Mouse (Mus musculus): ENCODE results near the gene Chtf18. TPM values are rescaled to one million over a fixed set of nuclear protein-coding genes. Genes with fewer than 3 reads are reported as not detected.

The Chtf18 gene
- 9.0 and 10.7 TPM in 2 replicates for polyA plus RNA-seq (2011; ENCODE audit: insufficient read length, low read depth, missing spikeins)

DNA sequence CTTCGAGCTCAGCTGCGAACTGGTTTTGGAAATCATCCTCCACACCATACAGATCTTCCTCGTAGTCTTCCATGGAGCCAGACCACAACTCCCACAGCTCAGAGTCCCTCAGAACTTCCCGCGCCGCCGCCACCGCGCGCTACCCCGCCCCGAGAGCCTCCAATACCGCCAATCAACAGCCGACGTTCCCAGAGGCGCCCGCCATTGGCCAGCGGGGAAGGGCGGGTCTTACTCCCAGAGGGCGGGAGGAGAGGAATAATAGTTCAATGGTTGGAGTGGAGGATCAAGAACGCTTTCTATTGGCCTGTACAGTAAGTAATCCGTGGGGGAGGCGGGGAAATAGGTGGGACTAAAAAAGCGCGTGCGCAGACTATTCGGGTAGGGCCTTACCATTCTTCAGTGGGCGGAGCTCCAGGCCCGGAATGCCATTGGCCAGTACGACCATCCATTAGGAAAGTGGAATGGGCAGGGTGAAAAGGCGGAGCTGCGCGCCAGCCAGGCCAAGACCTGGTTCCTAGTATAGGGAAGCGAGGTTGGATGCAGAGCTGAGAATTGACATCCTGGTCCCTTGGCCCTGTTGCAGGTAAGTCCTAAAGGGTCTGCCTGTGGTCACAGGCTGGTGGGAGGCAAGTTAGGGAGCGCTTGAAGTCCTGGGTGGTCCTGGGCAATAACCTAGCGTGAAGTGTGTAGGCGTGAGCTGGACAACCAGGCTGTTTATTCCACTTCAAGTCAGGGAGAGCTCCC, at the start of gene Chtf18, which contains the start of gene Rpusd1:
Gene Chtf18 (minus strand): TSS at position 155 of the 744 bp plus-strand sequence.
Gene Rpusd1 (plus strand): TSS at position 406 of the 744 bp plus-strand sequence.
- Histone ChIP-seq H3K27ac (ENCODE audit: insufficient read depth, low read length) (no peak within 1 kb of the TSS), H3K4me1 (ENCODE audit: control insufficient read depth, insufficient read depth, low read length) (no peaks in the 10 kb centered on the region), H3K4me3 (ENCODE audit: insufficient read depth, low read length) (peak within 1 kb of the TSS; percentile 82)
- TF ChIP-seq CTCF (IDR thresholded peaks at IDR 0.05; ENCODE audit: borderline replicate concordance, insufficient read depth, low read length) (no peak), POLR2A (IDR thresholded peaks at IDR 0.05; ENCODE audit: low read depth, low read length) (peak; percentile 98)

DNA sequence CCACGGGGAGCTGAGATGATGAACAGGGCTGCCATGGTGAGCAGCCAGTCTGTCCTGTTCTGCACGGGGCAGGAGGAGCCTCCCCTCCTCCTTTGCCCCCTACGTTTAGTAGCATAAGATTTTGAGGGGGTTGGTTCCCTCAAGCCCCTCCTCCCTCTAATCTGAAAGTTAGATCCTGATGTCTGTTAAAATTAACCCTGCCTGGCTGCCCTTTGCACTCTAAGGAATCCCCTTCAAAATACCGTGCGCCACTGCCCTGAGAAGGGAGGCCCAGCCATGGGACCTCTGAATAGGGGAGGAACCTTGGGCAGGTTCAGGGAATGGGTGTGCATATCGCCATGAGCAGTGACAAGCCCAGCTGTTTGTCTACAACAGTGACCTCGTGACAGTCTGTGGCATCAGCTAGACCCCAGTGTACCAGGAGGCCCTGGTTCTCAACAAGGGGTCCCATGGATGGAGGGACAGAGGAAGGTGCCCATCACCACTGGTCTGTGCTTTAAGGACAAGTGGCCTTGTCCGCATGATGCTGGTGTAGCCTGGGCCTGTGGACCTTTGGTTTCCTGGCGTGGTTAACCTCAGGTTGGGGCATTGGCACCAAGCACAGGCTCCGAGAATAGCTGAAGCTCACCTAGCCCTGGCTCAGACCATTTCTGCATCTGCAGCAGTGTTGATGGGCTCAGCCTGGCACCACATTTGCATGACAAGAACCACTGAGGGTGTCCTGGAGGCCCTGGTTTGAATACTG, 48.3 kb upstream of the Chtf18 start:
- no peak overlapping the region for H3K4me3 ChIP-seq (ENCODE audit: insufficient read depth, low read length)
- TF ChIP-seq CTCF (IDR thresholded peaks at IDR 0.05; ENCODE audit: borderline replicate concordance, insufficient read depth, low read length) (no peak), POLR2A (IDR thresholded peaks at IDR 0.05; ENCODE audit: low read depth, low read length) (no peak)
- no peak overlapping the region for H3K27ac ChIP-seq (ENCODE audit: insufficient read depth, low read length)
- no peaks in the 10 kb centered on the region for H3K4me1 ChIP-seq (ENCODE audit: control insufficient read depth, insufficient read depth, low read length)

- H3K4me1 ChIP-seq (ENCODE audit: control insufficient read depth, insufficient read depth, low read length): no peaks in the 10 kb centered on the region
- H3K4me3 ChIP-seq (ENCODE audit: insufficient read depth, low read length): peak within 1 kb of the TSS; percentile 62
- TF ChIP-seq CTCF (IDR thresholded peaks at IDR 0.05; ENCODE audit: borderline replicate concordance, insufficient read depth, low read length) (peak; percentile 90), POLR2A (IDR thresholded peaks at IDR 0.05; ENCODE audit: low read depth, low read length) (peak; percentile 88)
- no peak within 1 kb of the TSS for H3K27ac ChIP-seq (ENCODE audit: insufficient read depth, low read length)
Measured at GRCm38 (mm10) chr17:25773549-25774120, 46.4 kb upstream of the Chtf18 start, which contains the start of gene Narfl. Gene Narfl, plus strand, starts transcription at chr17:25773776.

- Histone ChIP-seq H3K27ac (ENCODE audit: insufficient read depth, low read length) (no peak overlapping the region), H3K4me3 (ENCODE audit: insufficient read depth, low read length) (no peak overlapping the region), H3K4me1 (ENCODE audit: control insufficient read depth, insufficient read depth, low read length) (no peaks in the 10 kb centered on the region)
- TF ChIP-seq CTCF (IDR thresholded peaks at IDR 0.05; ENCODE audit: borderline replicate concordance, insufficient read depth, low read length) (no peak), POLR2A (IDR thresholded peaks at IDR 0.05; ENCODE audit: low read depth, low read length) (no peak)
Measured at GRCm38 (mm10) chr17:25769331-25769730, 42.1 kb upstream of the Chtf18 start.

DNA sequence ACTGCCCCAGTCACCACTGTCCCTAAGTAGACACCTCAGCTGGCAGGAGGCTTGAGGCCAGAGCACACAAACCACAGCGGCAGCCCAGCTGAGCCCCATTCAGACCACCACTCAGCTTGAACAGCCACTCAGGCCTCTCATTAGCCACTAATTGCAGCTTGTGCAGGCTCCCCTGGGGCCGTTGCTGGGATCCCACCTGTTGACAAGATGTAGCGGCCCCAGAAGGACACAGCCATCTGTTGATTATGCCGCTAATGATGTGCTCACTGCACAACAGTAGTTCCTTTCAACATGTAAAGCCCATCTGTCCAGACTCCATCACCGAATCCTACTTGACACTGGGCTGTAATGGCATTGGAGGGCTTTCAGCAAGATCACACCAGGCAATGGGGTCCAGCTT, 38.7 kb upstream of the Chtf18 start:
- Histone ChIP-seq H3K4me3 (ENCODE audit: insufficient read depth, low read length) (no peak overlapping the region), H3K27ac (ENCODE audit: insufficient read depth, low read length) (no peak overlapping the region), H3K4me1 (ENCODE audit: control insufficient read depth, insufficient read depth, low read length) (no peaks in the 10 kb centered on the region)
- TF ChIP-seq POLR2A (IDR thresholded peaks at IDR 0.05; ENCODE audit: low read depth, low read length): no peak
- no peak for TF ChIP-seq CTCF (IDR thresholded peaks at IDR 0.05; ENCODE audit: borderline replicate concordance, insufficient read depth, low read length)

- TF ChIP-seq POLR2A (IDR thresholded peaks at IDR 0.05; ENCODE audit: low read depth, low read length) (no peak), CTCF (IDR thresholded peaks at IDR 0.05; ENCODE audit: borderline replicate concordance, insufficient read depth, low read length) (no peak)
- Histone ChIP-seq H3K4me3 (ENCODE audit: insufficient read depth, low read length) (no peak overlapping the region), H3K4me1 (ENCODE audit: control insufficient read depth, insufficient read depth, low read length) (no peaks in the 10 kb centered on the region), H3K27ac (ENCODE audit: insufficient read depth, low read length) (no peak overlapping the region)
Measured at GRCm38 (mm10) chr17:25762591-25762990, 35.4 kb upstream of the Chtf18 start.

DNA sequence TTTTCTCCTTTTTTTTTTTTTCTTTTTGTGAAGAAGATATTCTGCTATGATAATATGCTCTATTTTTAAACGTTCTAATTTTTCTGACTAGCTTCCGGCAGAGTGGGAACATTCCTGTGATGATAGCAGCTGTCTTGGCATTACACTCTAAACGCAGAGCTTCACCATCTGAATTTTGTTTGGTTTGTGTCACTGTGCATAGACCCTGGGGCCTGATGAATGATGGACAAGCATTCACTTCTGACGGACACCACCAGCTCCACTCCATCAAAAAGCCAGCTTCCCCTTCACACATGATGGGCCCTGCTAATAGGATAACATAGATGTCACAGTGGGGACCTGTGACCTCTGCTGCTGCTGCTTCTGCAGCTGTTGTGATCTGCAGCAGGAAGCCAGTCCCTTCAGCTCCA, 34.3 kb upstream of the Chtf18 start:
- Histone ChIP-seq H3K4me3 (ENCODE audit: insufficient read depth, low read length) (no peak overlapping the region), H3K27ac (ENCODE audit: insufficient read depth, low read length) (no peak overlapping the region), H3K4me1 (ENCODE audit: control insufficient read depth, insufficient read depth, low read length) (peaks cover 7% of the 10 kb centered on the region)
- TF ChIP-seq POLR2A (IDR thresholded peaks at IDR 0.05; ENCODE audit: low read depth, low read length) (no peak), CTCF (IDR thresholded peaks at IDR 0.05; ENCODE audit: borderline replicate concordance, insufficient read depth, low read length) (no peak)

DNA sequence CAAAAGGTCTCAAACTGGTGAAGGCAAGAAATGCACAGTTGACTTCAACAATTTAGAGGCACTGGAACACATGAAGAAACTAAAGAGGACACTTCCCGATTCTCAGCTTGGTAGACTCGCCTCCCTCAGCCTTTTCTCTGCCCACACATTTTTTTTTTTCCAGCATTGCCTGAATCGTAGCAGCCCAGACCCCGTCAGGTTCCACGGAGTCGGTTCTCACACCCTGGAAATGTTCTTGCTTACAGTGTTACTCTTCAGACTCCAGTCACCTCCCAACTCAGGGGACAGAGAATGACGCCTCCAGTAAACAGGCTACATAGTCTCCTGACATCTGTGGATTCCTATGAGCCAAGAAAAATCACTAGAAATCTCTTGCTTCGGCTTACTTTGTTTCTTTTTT, 32.9 kb upstream of the Chtf18 start:
- no peak overlapping the region for H3K4me3 ChIP-seq (ENCODE audit: insufficient read depth, low read length)
- peaks cover 15% of the 10 kb centered on the region for H3K4me1 ChIP-seq (ENCODE audit: control insufficient read depth, insufficient read depth, low read length)
- no peak for TF ChIP-seq POLR2A (IDR thresholded peaks at IDR 0.05; ENCODE audit: low read depth, low read length)
- no peak for TF ChIP-seq CTCF (IDR thresholded peaks at IDR 0.05; ENCODE audit: borderline replicate concordance, insufficient read depth, low read length)
- H3K27ac ChIP-seq (ENCODE audit: insufficient read depth, low read length): no peak overlapping the region

DNA sequence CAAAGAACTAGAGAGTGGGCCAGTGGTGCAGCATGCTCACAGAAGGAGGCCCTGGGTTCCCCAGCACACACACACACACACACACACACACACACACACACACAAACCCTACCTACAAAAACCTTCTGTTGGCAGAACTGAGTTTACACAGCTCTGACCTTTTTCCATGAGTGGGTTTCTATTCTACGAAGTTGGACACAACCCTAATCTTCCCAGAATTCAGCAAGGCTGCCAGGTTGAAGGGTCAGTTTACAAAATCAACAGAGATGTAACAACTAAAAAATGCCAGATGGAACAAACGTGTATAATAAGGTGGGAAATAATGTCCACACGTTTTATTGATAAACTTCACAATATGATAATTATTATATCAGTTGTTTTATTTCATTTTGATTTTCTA, 30.5 kb upstream of the Chtf18 start:
- no peak for TF ChIP-seq POLR2A (IDR thresholded peaks at IDR 0.05; ENCODE audit: low read depth, low read length)
- no peak for TF ChIP-seq CTCF (IDR thresholded peaks at IDR 0.05; ENCODE audit: borderline replicate concordance, insufficient read depth, low read length)
- no peak overlapping the region for H3K4me3 ChIP-seq (ENCODE audit: insufficient read depth, low read length)
- H3K4me1 ChIP-seq (ENCODE audit: control insufficient read depth, insufficient read depth, low read length): peaks cover 15% of the 10 kb centered on the region
- H3K27ac ChIP-seq (ENCODE audit: insufficient read depth, low read length): peak overlapping the region; percentile 76; the same call in 1 of the 2 replicates

Data from embryonic fibroblast, embryonic 13.5 days (primary cell).